Mouse (Mus musculus): ENCODE measurements around the gene Alyref2. TPM values are rescaled to one million over a fixed set of nuclear protein-coding genes. Genes with fewer than 3 reads are reported as not detected.

The Alyref2 gene
- total RNA-seq, 2 experiments from 2014 or later: 5.8 to 10.8 TPM

DNA sequence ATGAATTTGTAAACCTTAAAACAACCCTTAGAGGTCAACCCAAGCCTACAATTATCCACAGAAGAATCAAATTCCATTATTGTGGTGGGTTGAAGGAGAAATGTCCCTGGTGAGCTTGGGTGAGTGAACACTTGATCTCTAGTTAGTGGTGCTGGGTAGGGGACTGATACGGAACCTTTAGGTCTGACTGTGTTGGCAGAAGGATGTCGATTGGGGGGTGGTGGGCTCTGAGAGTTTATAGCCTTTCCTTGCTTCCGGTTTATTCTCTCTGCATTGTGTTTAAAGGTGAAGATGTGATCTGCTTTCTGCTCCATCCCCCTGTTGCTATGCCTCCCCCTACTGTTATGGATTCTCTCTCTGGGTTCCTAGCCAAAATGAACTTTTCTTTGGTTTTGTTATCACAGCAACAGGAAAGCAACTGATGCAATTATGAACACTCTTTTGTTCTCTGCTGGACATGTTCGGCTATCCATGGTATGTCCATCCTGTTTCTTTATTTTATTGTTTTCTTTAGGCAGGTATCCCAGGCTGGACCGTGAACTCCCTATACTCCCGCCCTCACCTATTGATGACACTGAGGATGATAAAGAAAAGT is 2.2 kb upstream of the Alyref2 start:
- no peak for ATAC-seq (replicated peaks; ENCODE audit: poor library complexity)

DNA sequence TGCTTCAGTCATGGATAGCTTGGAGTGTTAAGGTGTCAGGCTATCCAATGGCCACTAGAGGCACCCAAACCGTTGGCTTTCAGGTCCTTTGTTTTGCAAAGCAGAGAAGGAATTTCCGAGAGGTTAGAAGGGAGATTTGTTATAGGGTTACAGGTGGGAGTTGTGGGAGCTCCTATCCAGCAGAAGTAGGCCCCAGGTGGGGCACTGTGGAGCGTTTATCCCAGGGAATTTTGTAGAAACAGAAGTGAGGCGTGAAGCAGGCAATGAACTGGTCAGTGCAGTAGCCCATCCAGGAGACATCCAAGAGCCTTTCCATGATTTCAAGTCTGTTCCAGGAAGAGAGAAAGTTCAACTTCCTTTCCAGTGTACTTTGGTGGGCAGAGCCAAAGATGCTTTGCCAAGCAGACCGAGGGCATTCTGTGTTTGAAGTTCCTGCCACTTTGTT is 1.6 kb upstream of the Alyref2 start:
- ATAC-seq (replicated peaks; ENCODE audit: poor library complexity): peak; percentile 15

DNA sequence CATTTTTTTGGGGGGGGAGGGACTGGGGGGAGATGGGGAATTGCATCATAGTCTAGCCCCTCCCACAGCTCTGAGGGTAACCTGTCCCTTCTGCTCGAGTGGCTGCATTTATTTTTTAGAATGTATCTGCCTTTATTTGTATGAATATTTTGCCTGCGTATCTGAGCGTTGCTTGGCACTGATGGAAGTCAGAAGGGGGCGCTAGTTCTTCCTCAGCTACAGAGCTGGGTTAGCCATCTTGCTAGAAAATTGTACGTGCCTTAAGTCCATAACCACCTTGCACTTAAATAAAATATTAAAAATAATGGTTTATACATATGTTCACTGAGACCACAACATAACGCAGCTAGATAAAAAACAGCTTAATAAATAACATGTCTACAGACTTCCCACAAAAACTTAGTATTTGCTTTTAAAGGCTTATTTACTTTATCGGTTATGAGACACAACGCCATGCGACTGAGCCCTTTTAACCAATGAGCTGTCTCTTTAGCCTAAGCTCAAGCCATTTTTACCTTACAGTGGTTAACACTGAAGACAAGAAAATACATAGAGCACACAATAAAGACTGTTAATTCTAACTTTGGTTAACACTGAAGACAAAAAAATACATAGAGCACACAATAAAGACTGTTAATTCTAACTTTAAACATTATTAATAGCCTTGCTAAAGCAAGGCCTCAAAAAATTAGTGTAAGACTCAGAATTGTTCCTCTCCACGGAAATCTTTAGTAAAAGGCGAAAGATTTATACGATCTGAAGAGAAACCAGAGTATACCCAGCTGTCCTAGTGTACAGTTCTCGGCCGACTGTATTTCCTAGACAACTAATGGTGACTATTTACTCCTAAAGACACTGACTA is 659 bp upstream of the Alyref2 start:
- ATAC-seq (replicated peaks; ENCODE audit: poor library complexity): peak; percentile 56

DNA sequence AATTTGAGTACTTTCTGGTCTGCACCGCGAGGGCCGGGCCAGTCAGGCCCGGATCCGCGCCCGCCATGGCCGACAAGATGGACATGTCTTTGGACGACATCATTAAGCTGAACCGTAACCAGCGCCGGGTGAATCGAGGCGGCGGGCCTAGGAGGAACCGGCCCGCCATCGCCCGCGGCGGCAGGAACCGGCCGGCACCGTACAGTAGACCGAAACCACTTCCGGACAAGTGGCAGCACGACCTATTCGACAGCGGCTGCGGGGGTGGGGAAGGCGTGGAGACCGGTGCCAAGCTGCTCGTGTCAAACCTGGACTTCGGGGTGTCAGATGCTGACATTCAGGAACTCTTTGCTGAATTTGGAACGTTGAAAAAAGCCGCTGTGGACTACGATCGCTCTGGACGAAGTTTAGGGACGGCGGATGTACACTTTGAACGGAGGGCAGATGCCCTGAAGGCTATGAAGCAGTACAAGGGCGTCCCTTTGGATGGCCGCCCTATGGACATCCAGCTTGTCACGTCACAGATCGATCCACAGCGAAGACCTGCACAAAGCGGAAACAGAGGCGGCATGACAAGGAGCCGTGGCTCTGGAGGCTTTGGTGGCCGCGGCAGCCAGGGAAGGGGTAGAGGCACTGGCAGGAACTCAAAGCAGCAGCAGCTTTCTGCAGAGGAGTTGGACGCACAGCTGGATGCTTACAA is 464 bp downstream of the Alyref2 start:
- peak; percentile 18 for ATAC-seq (replicated peaks; ENCODE audit: poor library complexity)

DNA sequence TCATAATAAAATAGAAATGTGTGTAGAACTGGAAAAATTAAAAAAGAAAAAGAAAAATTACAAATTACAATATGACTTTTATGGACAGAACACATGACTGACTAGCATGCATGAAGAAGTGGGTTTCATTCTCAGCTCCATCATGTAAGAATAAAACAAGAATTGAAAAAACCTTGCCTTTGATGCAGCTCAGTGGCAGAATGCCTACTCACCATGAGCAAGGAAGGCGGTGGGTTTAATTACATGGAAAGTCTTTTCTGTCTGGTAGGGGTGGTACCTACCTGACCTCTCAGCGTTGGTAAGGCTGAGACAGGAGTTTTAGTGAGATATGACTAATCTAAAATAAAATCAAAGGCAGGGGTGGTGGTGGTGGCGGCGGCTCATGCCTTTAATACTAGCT is 1.3 kb downstream of the Alyref2 start:
- no peak for ATAC-seq (replicated peaks; ENCODE audit: poor library complexity)

DNA sequence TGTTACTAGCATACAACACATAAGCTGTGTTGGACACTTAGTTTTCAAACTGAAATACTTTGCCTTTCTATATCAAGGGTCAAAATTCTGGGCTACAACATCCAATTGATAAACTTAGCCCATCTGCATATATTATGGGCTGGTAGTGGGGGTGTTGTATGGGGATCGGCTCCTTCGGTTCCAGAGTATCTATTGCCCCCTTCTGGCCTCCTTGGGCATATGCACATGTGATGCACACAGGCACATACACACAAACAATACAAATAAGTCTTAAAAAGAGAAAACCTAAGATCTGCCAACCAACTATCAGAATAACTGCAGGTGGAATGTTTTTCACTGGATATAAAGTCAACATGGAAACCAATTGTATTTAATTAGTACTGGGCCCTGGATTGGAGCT is 10.0 kb downstream of the Alyref2 start:
- ATAC-seq (replicated peaks; ENCODE audit: poor library complexity): peak; percentile 50; the same call in 1 of the 2 replicates

DNA sequence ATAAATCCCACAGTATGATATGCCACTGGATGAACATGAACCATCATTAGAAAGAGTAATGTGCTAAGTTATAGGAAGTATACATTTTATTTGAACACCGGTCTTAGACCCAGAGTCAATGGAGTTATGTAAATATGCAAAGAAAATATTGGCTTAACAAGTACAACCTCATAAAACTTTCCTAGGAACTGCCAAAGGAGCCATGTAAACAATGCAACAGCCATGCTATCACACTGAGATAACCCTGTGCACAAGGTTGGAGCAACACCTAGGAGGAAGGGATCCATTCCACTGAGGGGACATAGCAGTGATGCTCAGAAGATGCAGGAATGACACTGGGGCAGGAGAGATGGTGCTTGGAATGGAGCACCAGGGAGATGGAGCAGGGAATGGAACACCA is 10.5 kb downstream of the Alyref2 start:
- no peak for ATAC-seq (replicated peaks; ENCODE audit: poor library complexity)

DNA sequence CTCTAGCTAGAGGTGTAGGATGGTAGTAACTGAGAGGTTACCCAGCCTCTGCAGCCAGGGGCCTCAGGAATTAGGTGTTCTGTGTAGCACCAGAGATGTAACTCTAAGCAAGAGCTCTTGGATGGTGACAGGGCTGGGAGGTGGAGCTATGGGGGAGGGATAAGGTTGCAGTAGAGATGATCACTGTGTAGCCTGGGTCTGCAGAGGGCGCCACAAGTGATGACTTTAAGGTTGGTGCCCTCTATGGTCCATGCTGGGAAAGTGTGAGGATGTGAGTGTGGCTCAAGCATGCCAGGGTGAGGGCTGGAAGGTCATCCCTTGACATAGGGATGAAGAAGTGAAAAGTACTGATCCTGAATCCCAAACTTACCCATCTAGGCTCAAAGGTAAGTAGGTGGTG is 11.8 kb downstream of the Alyref2 start:
- ATAC-seq (replicated peaks; ENCODE audit: poor library complexity): peak; percentile 98

DNA sequence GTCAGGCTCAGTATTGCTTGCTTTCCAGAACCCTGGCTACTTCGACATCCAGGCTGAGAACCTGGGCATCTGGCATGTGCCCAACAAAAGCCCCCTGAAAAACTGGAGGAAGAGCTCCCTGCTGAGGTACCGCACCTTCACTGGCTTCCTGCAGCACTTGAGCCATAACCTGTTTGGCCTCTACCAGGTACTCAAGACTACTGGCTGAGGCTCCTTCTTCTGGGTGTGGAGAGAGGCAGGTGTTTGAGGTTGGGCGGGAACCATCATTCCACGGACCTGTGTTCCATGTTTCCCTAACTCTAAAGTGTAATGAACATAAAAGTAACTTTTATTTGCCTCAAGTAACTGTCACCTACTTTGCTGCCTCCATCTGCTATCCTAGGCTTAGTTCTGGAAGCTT is 12.3 kb downstream of the Alyref2 start:
- ATAC-seq (replicated peaks; ENCODE audit: poor library complexity): no peak

DNA sequence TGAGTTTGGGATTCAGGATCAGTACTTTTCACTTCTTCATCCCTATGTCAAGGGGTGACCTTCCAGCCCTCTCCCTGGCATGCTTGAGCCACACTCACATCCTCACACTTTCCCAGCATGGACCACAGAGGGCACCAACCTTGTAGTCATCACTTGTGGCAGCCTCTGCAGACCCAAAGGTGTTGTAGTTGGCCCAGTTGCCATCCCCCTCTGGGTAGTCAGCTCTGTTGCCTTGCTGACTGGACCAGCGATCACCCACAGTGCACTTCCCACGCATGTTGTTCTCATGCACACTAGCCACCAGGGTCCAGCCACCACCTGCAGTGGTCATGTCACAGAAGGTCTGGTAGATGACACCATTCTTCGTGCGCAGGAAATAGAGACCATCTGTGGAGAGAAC is 28.1 kb downstream of the Alyref2 start:
- ATAC-seq (replicated peaks; ENCODE audit: poor library complexity): no peak

DNA sequence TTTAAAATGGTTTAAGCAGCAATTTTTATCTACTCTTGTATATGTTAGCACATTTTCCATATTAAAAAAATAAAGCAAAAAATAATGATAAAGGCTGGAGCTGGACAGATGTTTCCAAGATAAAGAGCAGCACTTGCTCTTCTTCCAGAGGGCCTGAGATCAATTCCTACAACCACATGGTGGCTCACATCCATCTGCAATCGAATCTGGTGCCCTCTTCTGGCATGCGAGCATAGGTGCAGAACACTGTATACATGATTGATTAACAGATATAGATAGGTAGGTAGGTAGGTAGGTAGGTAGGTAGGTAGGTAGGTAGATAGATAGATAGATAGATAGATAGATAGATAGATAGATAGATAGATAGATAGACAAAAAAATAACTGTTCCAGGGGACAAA is 29.6 kb downstream of the Alyref2 start:
- peak; percentile 65 for ATAC-seq (replicated peaks; ENCODE audit: poor library complexity)

DNA sequence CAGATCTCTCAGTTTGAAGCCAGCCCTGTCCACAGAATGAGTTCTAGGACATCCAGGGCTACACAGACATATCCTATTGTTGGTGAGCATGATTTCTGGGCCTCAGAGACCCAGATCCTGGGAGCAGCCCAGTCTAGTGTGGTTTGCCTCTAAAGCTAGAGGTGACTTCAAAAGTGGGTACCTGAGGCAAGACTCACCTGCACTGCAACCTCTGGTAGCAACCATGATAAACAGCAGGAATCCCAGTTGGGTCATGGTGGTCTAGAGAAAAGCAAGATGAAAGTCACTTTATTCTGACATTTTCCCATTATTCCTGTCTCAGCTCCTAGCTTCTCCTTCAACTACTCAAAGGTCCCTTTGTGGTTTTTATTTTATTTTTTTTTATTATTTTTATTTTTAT is 31.3 kb downstream of the Alyref2 start:
- ATAC-seq (replicated peaks; ENCODE audit: poor library complexity): no peak

DNA sequence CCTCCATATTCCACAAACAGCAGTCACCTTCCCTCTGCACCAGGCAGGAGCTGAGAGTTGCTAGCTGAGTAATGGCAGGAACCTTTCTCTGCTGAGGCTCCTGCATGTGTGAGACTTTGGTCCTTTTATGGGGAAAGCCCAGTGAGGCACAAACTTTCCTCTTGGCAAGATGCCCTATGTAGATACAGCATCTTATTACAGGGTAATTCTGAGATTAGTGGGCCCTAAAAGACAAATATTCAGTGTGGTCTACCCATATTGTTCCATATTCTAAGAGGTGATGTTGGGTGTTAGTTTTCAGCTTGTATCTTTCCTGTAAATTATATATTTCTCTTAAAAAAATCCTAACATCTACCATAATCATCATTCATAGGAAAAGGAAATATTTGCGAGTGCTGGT is 31.9 kb downstream of the Alyref2 start, which contains the start of gene Itln1:
Gene Itln1 (minus strand): TSS at position 101 of the 400 bp plus-strand sequence.
- no peak for ATAC-seq (replicated peaks; ENCODE audit: poor library complexity)

DNA sequence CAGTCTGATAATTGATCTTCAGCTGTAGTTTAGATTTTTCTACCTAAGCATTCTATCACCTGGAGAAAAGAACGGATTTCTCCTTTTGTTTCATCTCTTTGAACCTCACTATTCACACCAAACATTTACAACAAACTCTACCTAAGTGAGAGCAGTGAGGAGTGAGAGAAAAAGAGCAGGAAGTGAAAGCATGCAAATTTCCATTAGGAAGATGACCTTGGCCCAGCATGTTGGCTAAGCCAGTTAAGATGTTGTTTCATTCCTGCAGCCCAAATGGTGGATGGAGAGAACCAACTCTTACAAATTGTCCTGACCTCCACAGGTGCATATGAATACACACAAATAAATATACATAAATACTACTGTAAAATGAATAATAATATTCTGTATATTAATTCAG is 37.4 kb downstream of the Alyref2 start:
- ATAC-seq (replicated peaks; ENCODE audit: poor library complexity): no peak

DNA sequence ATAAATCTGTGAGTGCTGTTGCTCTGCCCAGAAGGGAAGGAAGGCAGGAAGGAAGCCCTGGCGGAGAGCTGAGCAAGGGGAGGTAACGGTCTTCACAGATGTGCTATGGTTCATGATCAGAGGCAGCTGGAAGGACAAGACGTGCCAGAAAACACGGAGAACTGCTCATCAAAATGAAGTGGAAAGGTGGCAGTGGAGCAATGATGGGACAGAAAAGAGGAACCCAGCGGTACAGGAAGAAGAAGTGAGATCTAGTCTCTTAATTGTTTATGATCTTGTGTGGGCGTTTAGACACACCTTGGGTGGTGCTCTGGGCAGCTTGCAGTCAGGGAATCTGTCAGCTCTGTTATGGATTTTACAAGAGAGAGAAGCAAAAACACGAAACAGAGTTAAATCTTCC is 48.0 kb downstream of the Alyref2 start:
- peak; percentile 64 for ATAC-seq (replicated peaks; ENCODE audit: poor library complexity)

DNA sequence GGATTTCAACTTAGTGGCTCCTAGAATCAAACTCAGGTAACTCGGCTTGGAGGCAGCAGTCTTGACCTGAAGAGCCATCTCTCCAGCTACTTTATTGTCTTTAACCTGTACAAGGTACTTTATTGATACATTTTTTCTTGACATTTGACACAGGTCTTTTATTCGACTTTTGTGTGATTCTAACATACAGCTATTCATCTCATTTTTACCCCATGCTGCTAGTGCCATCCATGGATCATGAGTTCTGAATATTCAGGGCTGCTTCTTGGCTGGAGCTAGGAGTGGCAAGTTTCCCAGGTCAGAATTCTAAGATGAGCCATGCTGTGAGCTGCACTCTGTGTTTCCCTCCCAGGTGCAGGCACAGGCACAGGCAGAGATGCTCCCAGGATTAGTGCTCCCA is 49.0 kb downstream of the Alyref2 start:
- no peak for ATAC-seq (replicated peaks; ENCODE audit: poor library complexity)

DNA sequence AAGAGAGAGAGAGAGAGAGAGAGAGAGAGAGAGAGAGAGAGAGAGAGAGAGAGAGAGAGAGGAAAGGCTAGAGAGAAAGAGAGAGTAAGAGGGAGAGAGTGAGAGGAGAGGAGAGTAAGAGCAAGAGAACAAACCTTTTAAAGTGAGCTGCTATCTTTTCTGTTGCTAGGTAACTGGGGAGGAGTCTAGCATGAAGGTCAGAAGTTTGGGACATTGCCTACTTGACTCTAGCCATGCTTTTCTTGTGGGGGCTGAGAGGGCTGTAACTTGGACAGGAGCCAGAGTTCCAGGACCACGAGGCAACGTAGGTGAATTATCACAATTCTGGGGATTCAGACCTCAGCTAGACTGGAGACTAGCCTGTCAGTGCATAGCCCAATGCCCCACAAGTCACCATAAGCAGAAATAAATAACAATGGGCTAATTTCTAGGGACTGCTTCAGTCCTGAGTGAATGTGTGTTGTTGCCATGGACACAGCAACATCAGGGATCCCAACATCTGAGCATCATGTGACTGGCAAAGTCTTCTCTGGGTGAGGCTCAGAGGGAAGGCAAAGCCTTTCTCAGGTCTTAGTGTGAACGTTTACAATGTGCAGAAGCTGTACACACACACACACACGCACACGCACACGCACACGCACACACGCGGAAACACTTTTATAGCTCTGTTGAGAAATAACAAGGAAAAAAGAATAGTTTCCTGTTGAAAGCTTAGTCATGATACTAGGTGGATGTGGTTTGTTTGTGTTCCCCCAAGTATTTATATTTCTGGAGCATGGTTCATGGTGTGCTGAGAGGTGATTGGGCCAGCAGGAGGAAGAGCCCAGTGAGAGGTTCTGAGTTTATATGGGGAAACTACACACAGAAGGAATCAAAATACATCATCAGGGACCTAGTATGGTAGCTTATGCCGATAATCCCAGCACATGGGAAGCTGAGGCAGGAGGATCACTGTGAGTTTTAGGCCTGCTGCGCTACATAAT is 50.4 kb downstream of the Alyref2 start:
- ATAC-seq (replicated peaks; ENCODE audit: poor library complexity): peak; percentile 55
